Mouse (Mus musculus) stomach, postnatal 0 days (tissue): ENCODE data around the gene Cdk14. TPM values are rescaled to one million over a fixed set of nuclear protein-coding genes. Genes with fewer than 3 reads are reported as not detected.

ENCODE experiments used
- ATAC-seq: fragments of 200-750 bp; cut with Nextera tagmentation; 2 replicates; pipeline ENCODE4 v1.8.0; 2017; ENCODE audit not compliant: low FRiP score, low TSS enrichment
- DNase-seq: peaks from one replicate; pipeline ENCODE4 v3.0.0-alpha.2; 2016; ENCODE audit warnings: low spot score
- H3K27ac ChIP-seq: fragments of 300-500 bp; sonication (generic); replicated peaks from 2 replicates; pipeline ENCODE4 v1.5.1; 2014; ENCODE audit warnings: mild to moderate bottlenecking, control low read depth
- H3K27me3 ChIP-seq: fragments of 300-500 bp; sonication (generic); 2 replicates; pipeline ENCODE4 v1.6.1; 2014; ENCODE audit warnings: low read length; ENCODE audit not compliant: control insufficient read depth, insufficient read depth
- H3K36me3 ChIP-seq: fragments of 300-500 bp; sonication (generic); 2 replicates; pipeline ENCODE4 v1.6.1; 2014; ENCODE audit warnings: low read length, mixed read lengths; ENCODE audit not compliant: control insufficient read depth, insufficient read depth
- H3K4me1 ChIP-seq: fragments of 300-500 bp; sonication (generic); replicated peaks from 2 replicates; pipeline ENCODE4 v1.6.1; 2014; ENCODE audit warnings: antibody characterized with exemption; ENCODE audit not compliant: control insufficient read depth, insufficient read depth
- H3K4me2 ChIP-seq: fragments of 300-500 bp; sonication (generic); replicated peaks from 2 replicates; pipeline ENCODE4 v1.6.1; 2014; ENCODE audit warnings: low read depth, mild to moderate bottlenecking, control low read depth, moderate library complexity
- H3K4me3 ChIP-seq: fragments of 300-500 bp; sonication (generic); 2 replicates; pipeline ENCODE4 v1.5.1; 2014; ENCODE audit warnings: low read depth, low read length, control low read depth
- H3K9ac ChIP-seq: fragments of 300-500 bp; sonication (generic); 2 replicates; pipeline ENCODE4 v1.6.1; 2014; ENCODE audit warnings: mild to moderate bottlenecking, low read length, control low read depth, mixed read lengths
- H3K9me3 ChIP-seq: fragments of 300-500 bp; sonication (generic); 2 replicates; pipeline ENCODE4 v1.6.1; 2016; ENCODE audit warnings: low read length; ENCODE audit not compliant: control insufficient read depth
- CTCF ChIP-seq: IDR thresholded peaks from 2 replicates; pipeline ENCODE4 v1.5.1; 2016; ENCODE audit warnings: antibody characterized with exemption, low read depth, mild to moderate bottlenecking, moderate library complexity
- EP300 ChIP-seq: optimal IDR thresholded peaks from 2 replicates; pipeline ENCODE3; 2016; ENCODE audit warnings: antibody characterized with exemption
- WGBS: fragments of 180-500 bp; shearing (Covaris S2); extraction: QIAGEN DNeasy Blood & Tissue Kit; methylation state at CpG from one replicate; pipeline ENCODE4 v1.1.7; 2014; 5-methylcytosine and 5-hydroxymethylcytosine counted together
- polyA plus RNA-seq: library from polyadenylated mRNA; unstranded; fragments of >200 nt; fragmentation: Nextera tagmentation; extraction: Ambion mirVana; gene quantifications from 2 replicates; pipeline ENCODE4 v1.2.1, GENCODE M21; 2015

Gene Cdk14
- polyA plus RNA-seq, 1 experiment from 2014 or later, result 6.1 TPM

GRCm38 (mm10) chr5:5314270-5314669 is 105.8 kb downstream of the Cdk14 start:
- Histone ChIP-seq H3K27me3 (no peaks in the 10 kb centered on the region), H3K36me3 (no peaks in the 10 kb centered on the region), H3K9ac (no peak overlapping the region), H3K27ac (no peak overlapping the region), H3K4me1 (no peaks in the 10 kb centered on the region), H3K9me3 (no peaks in the 10 kb centered on the region), H3K4me3 (no peak overlapping the region), H3K4me2 (no peak overlapping the region)
- DNase-seq, result no peak
- 67% methylated on average over 6 of the region's 6 CpGs for WGBS
- no peak for ATAC-seq
- TF ChIP-seq EP300 (no peak), CTCF (no peak)

DNA sequence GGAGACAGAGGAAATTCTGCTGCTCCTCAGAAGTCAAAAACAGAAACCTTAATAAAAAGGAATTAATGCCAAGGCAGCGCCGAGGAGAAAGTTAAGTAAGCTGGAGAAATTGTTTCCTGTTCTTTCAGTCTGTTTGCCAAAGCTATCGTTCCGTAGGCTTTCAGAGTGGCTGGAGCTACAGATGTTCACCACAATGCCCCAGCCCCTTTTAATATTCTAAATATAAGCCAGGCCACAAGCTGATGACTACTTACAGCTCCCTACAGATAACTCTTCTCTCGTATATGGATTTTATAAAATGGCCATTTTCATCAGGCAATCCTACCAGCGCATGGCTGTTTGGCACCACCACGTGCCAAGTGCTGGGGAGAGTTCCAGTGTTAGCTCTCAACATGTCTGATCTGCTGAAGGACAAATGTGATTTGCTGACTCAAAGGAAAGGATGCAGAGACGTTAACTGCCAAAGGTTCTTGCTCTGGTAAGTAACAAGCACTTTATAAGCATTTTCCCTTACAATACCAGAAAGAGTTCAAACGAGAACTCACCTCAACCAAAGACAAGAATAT is 106.8 kb downstream of the Cdk14 start:
- Histone ChIP-seq H3K27me3 (no peaks in the 10 kb centered on the region), H3K4me1 (no peaks in the 10 kb centered on the region), H3K27ac (no peak overlapping the region), H3K4me3 (no peak overlapping the region), H3K4me2 (peak overlapping the region; percentile 36), H3K36me3 (no peaks in the 10 kb centered on the region), H3K9me3 (no peaks in the 10 kb centered on the region), H3K9ac (no peak overlapping the region)
- ATAC-seq (no peak), DNase-seq (no peak)
- 34% methylated on average over 9 of the region's 9 CpGs for WGBS
- TF ChIP-seq CTCF, result peak; percentile 10; the same call in 1 of the 2 replicates
- no peak for TF ChIP-seq EP300

GRCm38 (mm10) chr5:5305286-5305685 is 114.8 kb downstream of the Cdk14 start:
- Histone ChIP-seq H3K9ac (no peak overlapping the region), H3K4me1 (no peaks in the 10 kb centered on the region), H3K4me2 (no peak overlapping the region), H3K4me3 (no peak overlapping the region), H3K27me3 (no peaks in the 10 kb centered on the region), H3K9me3 (no peaks in the 10 kb centered on the region), H3K27ac (no peak overlapping the region), H3K36me3 (no peaks in the 10 kb centered on the region)
- DNase-seq (no peak), ATAC-seq (no peak)
- TF ChIP-seq EP300, result no peak
- no peak for TF ChIP-seq CTCF
- WGBS, result 88% methylated on average over 2 of the region's 2 CpGs

GRCm38 (mm10) chr5:5303102-5303670 is 116.9 kb downstream of the Cdk14 start:
- 86% methylated on average over 8 of the region's 8 CpGs for WGBS
- no peak for DNase-seq
- Histone ChIP-seq H3K4me1 (no peaks in the 10 kb centered on the region), H3K9ac (no peak overlapping the region), H3K9me3 (no peaks in the 10 kb centered on the region), H3K4me3 (no peak overlapping the region), H3K4me2 (no peak overlapping the region), H3K27ac (no peak overlapping the region), H3K27me3 (no peaks in the 10 kb centered on the region), H3K36me3 (no peaks in the 10 kb centered on the region)
- TF ChIP-seq CTCF (no peak), EP300 (no peak)
- ATAC-seq, result 0 out of 2 replicates have a peak, but pooled peaks have one; percentile 46

DNA sequence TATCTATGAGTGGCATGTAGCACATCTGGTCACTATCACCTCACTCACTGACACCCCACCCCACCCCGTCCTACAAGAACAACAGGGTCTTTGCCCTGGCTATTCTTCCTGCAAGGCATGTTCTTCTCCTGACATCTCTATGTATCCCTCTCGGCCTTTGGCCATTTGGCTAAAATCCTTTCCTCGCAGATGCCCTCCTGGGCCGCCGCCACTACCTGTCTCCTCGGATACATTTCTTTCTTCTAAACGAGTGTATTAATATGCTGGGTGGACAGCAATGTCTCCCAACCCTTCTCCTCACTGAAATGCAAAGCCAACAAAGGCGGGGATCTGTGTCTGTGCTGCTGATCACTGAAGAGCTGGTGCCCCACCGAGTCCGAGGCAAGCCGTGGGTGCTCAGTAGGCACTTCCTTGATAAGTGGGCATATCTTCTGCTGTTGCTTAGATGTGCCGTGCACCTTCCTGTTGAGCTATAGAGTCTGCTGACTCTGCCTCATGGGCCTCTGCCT is 118.5 kb downstream of the Cdk14 start:
- DNase-seq (no peak), ATAC-seq (no peak)
- H3K4me3 ChIP-seq, result no peak overlapping the region
- TF ChIP-seq EP300 (no peak), CTCF (no peak)
- H3K36me3 ChIP-seq, result no peaks in the 10 kb centered on the region
- no peaks in the 10 kb centered on the region for H3K4me1 ChIP-seq
- H3K4me2 ChIP-seq, result no peak overlapping the region
- no peaks in the 10 kb centered on the region for H3K9me3 ChIP-seq
- no peak overlapping the region for H3K9ac ChIP-seq
- WGBS, result 79% methylated on average over 12 of the region's 12 CpGs
- H3K27ac ChIP-seq, result no peak overlapping the region
- no peaks in the 10 kb centered on the region for H3K27me3 ChIP-seq

DNA sequence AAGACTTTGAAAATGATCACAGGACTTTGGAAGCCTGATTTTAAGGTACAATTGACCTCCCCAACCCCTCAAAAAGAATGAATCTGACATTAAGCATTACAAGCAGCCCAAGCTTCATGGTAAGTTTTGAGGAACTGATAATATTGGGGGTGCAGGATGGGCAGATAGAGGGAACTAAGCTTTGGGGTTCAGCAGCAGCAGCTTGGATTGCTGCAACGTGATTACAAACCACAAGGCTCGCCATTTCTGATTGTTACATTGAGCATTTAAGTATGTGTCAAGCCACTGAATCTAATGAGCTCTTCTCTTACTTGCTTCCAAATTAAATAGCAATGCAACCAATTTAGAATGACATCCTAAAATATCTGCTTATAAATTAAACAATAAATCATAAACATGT is 119.1 kb downstream of the Cdk14 start:
- Histone ChIP-seq H3K4me1 (no peaks in the 10 kb centered on the region), H3K27ac (no peak overlapping the region), H3K9ac (no peak overlapping the region), H3K36me3 (no peaks in the 10 kb centered on the region), H3K27me3 (no peaks in the 10 kb centered on the region), H3K4me3 (no peak overlapping the region), H3K9me3 (no peaks in the 10 kb centered on the region), H3K4me2 (no peak overlapping the region)
- TF ChIP-seq CTCF (no peak), EP300 (no peak)
- ATAC-seq (no peak), DNase-seq (no peak)
- WGBS, result 78% methylated on average over 2 of the region's 2 CpGs
